Mouse (Mus musculus): ENCODE measurements around the gene 2010003K11Rik.

DNA sequence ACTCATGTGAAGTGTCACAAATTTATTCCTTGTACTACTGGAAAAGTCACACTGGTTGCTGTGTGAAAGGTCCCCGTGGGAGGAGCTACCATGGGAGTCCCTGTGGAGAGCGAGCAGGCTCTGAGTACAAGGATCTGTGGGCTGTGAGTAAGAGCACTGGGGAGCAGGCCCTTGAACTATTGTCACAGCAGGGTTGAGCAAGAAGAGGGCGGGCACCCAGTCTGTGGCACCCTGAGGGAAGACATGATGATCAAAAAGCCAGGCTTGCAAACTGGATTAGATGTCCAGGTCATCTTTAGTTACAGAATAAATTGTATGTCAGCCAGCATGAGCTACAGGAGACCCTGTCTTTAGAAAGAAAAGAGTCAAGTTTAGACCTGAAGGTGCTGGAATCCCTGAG is 38.2 kb upstream of the 2010003K11Rik start:
- TF ChIP-seq POLR2A (IDR thresholded peaks at IDR 0.05; ENCODE audit: insufficient read depth, low read depth, low read length) = no peak
- no peak for TF ChIP-seq CTCF (IDR thresholded peaks at IDR 0.05)

Measured in heart, adult 2 months (tissue).